16 mouse cellular contexts compared by ENCODE assay signal in the genomic region with DNA sequence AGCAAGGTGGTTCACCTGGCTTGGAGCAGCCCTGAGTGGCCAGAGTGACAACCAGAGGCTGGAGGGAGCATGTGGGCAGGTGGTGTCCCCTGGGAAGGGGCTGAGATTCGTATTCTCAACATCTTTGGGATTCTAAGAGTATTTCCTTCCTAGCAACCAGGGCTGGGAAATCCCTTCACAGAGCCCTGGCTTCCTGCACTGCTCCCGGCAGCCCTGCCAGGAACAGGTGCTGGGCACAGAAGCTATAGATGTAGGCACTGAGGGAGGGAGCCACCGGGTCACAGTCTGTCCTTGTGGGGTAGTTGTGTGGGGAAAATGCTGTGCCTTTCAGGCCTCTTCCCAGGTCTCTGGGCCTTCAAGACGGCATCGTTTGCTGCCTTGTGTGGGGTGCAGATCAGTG. TPM values are rescaled to one million over a fixed set of nuclear protein-coding genes. Genes with fewer than 3 reads are reported as not detected.
DNase-seq lines count a peak whose midpoint lies in the region; ATAC-seq lines count a peak whose summit lies in the region.
"Had no signal": no experiment of that assay in that cellular context is flagged by ENCODE, and none has a peak within 500 bp of the region (broad histone marks: within the 10 kb centered on the region; RNA-seq: fewer than 3 reads in every experiment).

No protein-coding gene starts in this region.

- H3K4me1 ChIP-seq in limb, embryonic 13.5 days, result peaks cover 67% of the 10 kb centered on the region
- H3K4me1 ChIP-seq in limb, embryonic 10.5 days, result peaks cover 70% of the 10 kb centered on the region
- peaks cover 68% of the 10 kb centered on the region for H3K4me1 ChIP-seq in hindbrain, embryonic 16.5 days (ENCODE audit: control insufficient read depth, insufficient read depth, low read depth, low read length)
- peaks cover 25% of the 10 kb centered on the region for H3K4me1 ChIP-seq in kidney, embryonic 16.5 days (ENCODE audit: insufficient read depth, low read length)

- no peak for DNase-seq in limb, embryonic 10.5 days (ENCODE audit: low spot score)
- DNase-seq in cerebellum, adult 11-12 months, result peak; percentile 83
- peak; percentile 78 for DNase-seq in cerebellum, adult 9-10 months
- DNase-seq in spleen, postnatal 14 days (ENCODE audit: low spot score in 2 of 2), result no peak
- DNase-seq: gastrocnemius, postnatal 25 days; kidney, adult 9 months; liver, embryonic 13.5 days; thymus, postnatal 25 days had no signal

- no peaks in the 10 kb centered on the region for H3K9me3 ChIP-seq in limb, embryonic 13.5 days
- H3K9me3 ChIP-seq in limb, embryonic 10.5 days (replicated peaks), result no peaks in the 10 kb centered on the region
- no peaks in the 10 kb centered on the region for H3K9me3 ChIP-seq in hindbrain, embryonic 16.5 days (ENCODE audit: control insufficient read depth, low read length)
- no peaks in the 10 kb centered on the region for H3K9me3 ChIP-seq in kidney, embryonic 16.5 days (ENCODE audit: low read length)
- H3K9me3 ChIP-seq: hindbrain, embryonic 15.5 days; liver, embryonic 13.5 days had no signal

- 74% methylated on average over 5 of the region's 5 CpGs for WGBS in limb, embryonic 13.5 days
- WGBS in limb, embryonic 10.5 days, result 77% methylated on average over 5 of the region's 5 CpGs
- 46% methylated on average over 5 of the region's 5 CpGs for WGBS in hindbrain, embryonic 16.5 days
- WGBS in kidney, embryonic 16.5 days, result 81% methylated on average over 5 of the region's 5 CpGs

- no peak overlapping the region for H3K4me2 ChIP-seq in limb, embryonic 13.5 days (replicated peaks)
- no peak overlapping the region for H3K4me2 ChIP-seq in hindbrain, embryonic 16.5 days (ENCODE audit: low read length)
- no peak overlapping the region for H3K4me2 ChIP-seq in kidney, embryonic 16.5 days (replicated peaks; ENCODE audit: low read depth, low read length)
- H3K4me2 ChIP-seq: hindbrain, embryonic 15.5 days; liver, embryonic 13.5 days had no signal

- H3K4me3 ChIP-seq in limb, embryonic 13.5 days, result no peak overlapping the region
- H3K4me3 ChIP-seq in limb, embryonic 10.5 days, result no peak overlapping the region
- no peak overlapping the region for H3K4me3 ChIP-seq in hindbrain, embryonic 16.5 days (ENCODE audit: low read length)
- no peak overlapping the region for H3K4me3 ChIP-seq in kidney, embryonic 16.5 days (ENCODE audit: low read length)
- H3K4me3 ChIP-seq: hindbrain, embryonic 15.5 days; liver, embryonic 13.5 days had no signal

- no peak overlapping the region for H3K27ac ChIP-seq in limb, embryonic 13.5 days
- no peak overlapping the region for H3K27ac ChIP-seq in limb, embryonic 10.5 days
- peak overlapping the region; percentile 1; the same call in 1 of the 2 replicates for H3K27ac ChIP-seq in hindbrain, embryonic 16.5 days (ENCODE audit: low read depth, low read length)
- H3K27ac ChIP-seq in kidney, embryonic 16.5 days (ENCODE audit: low read length), result no peak overlapping the region
- H3K27ac ChIP-seq: hindbrain, embryonic 15.5 days; liver, embryonic 13.5 days had no signal

- peaks cover 14% of the 10 kb centered on the region for H3K36me3 ChIP-seq in limb, embryonic 13.5 days
- peaks cover 36% of the 10 kb centered on the region for H3K36me3 ChIP-seq in limb, embryonic 10.5 days
- H3K36me3 ChIP-seq in hindbrain, embryonic 16.5 days (ENCODE audit: control insufficient read depth, insufficient read depth, low read length), result no peaks in the 10 kb centered on the region
- no peaks in the 10 kb centered on the region for H3K36me3 ChIP-seq in kidney, embryonic 16.5 days (ENCODE audit: insufficient read depth, low read length)
- H3K36me3 ChIP-seq: liver, embryonic 13.5 days had no signal

- ATAC-seq in limb, embryonic 13.5 days (ENCODE audit: low FRiP score, low read depth), result no peak
- no peak for ATAC-seq in hindbrain, embryonic 16.5 days
- no peak for ATAC-seq in kidney, embryonic 16.5 days (ENCODE audit: low FRiP score, low TSS enrichment)
- ATAC-seq: forebrain, embryonic 16.5 days; lung, postnatal 0 days had no signal

- 0 out of 2 replicates have a peak overlapping the region, but pooled peaks have one; percentile 25 for H3K9ac ChIP-seq in limb, embryonic 13.5 days
- no peak overlapping the region; the same call in 1 of the 2 replicates for H3K9ac ChIP-seq in hindbrain, embryonic 16.5 days (ENCODE audit: low read depth, low read length)
- H3K9ac ChIP-seq in kidney, embryonic 16.5 days (replicated peaks; ENCODE audit: low read length), result no peak overlapping the region
- H3K9ac ChIP-seq: hindbrain, embryonic 15.5 days; liver, embryonic 13.5 days had no signal

- no peaks in the 10 kb centered on the region for H3K27me3 ChIP-seq in limb, embryonic 13.5 days
- H3K27me3 ChIP-seq in limb, embryonic 10.5 days (ENCODE audit: low read depth, poor library complexity, severe bottlenecking), result no peaks in the 10 kb centered on the region
- no peaks in the 10 kb centered on the region for H3K27me3 ChIP-seq in hindbrain, embryonic 16.5 days (replicated peaks; ENCODE audit: control insufficient read depth, insufficient read depth, low read length)
- no peaks in the 10 kb centered on the region for H3K27me3 ChIP-seq in kidney, embryonic 16.5 days (ENCODE audit: insufficient read depth, low read length)
- H3K27me3 ChIP-seq: CH12.LX; hindbrain, embryonic 15.5 days; liver, embryonic 13.5 days had no signal

RNA-seq across cellular contexts. Expression of gene Ralgds, which starts 7.7 kb away (rescaled TPM):
- 45.1 and 53.8 TPM in 2 replicates for polyA plus RNA-seq in limb, embryonic 13.5 days (2015; fragmentation: Nextera tagmentation; extraction: Ambion mirVana)
- 46.7 and 58.9 TPM in 2 replicates for polyA plus RNA-seq in limb, embryonic 10.5 days (2016; fragmentation: Nextera tagmentation; extraction: Ambion mirVana)
- polyA plus RNA-seq in hindbrain, embryonic 16.5 days (2015; fragmentation: Nextera tagmentation; extraction: Ambion mirVana), result 75.0 and 84.9 TPM in 2 replicates
- 24.7 and 28.7 TPM in 2 replicates for polyA plus RNA-seq in kidney, embryonic 16.5 days (2015; fragmentation: Nextera tagmentation; extraction: Ambion mirVana)

RNA-seq across cellular contexts. Expression of gene Gm10134, which starts 14.7 kb away (rescaled TPM):
- polyA plus RNA-seq in limb, embryonic 13.5 days (2015; fragmentation: Nextera tagmentation; extraction: Ambion mirVana), result 1.4 and 2.5 TPM in 2 replicates
- polyA plus RNA-seq in limb, embryonic 10.5 days (2016; fragmentation: Nextera tagmentation; extraction: Ambion mirVana), result not detected in 2 replicates
- polyA plus RNA-seq in hindbrain, embryonic 16.5 days (2015; fragmentation: Nextera tagmentation; extraction: Ambion mirVana), result 2.5 and 2.6 TPM in 2 replicates
- 8.3 and 9.8 TPM in 2 replicates for polyA plus RNA-seq in kidney, embryonic 16.5 days (2015; fragmentation: Nextera tagmentation; extraction: Ambion mirVana)

RNA-seq across cellular contexts. Expression of gene Gbgt1, which starts 23.9 kb away (rescaled TPM):
- 0.94 and 0.95 TPM in 2 replicates for polyA plus RNA-seq in limb, embryonic 13.5 days (2015; fragmentation: Nextera tagmentation; extraction: Ambion mirVana)
- polyA plus RNA-seq in limb, embryonic 10.5 days (2016; fragmentation: Nextera tagmentation; extraction: Ambion mirVana), result not detected in 2 replicates
- 1.7 and 2.0 TPM in 2 replicates for polyA plus RNA-seq in hindbrain, embryonic 16.5 days (2015; fragmentation: Nextera tagmentation; extraction: Ambion mirVana)
- polyA plus RNA-seq in kidney, embryonic 16.5 days (2015; fragmentation: Nextera tagmentation; extraction: Ambion mirVana), result 5.5 and 6.3 TPM in 2 replicates
- polyA plus RNA-seq: heart, embryonic 14.5 days had no signal

RNA-seq across cellular contexts. Expression of gene Cel, which starts 42.6 kb away (rescaled TPM):
- 0.11 TPM in 1 of 2 replicates, not detected in the other for polyA plus RNA-seq in limb, embryonic 13.5 days (2015; fragmentation: Nextera tagmentation; extraction: Ambion mirVana)
- polyA plus RNA-seq in limb, embryonic 10.5 days (2016; fragmentation: Nextera tagmentation; extraction: Ambion mirVana), result not detected in 2 replicates
- polyA plus RNA-seq in hindbrain, embryonic 16.5 days (2015; fragmentation: Nextera tagmentation; extraction: Ambion mirVana), result not detected in 2 replicates
- polyA plus RNA-seq in kidney, embryonic 16.5 days (2015; fragmentation: Nextera tagmentation; extraction: Ambion mirVana), result not detected in 2 replicates
- polyA plus RNA-seq: forebrain, embryonic 16.5 days; heart, embryonic 14.5 days; lung, postnatal 0 days had no signal

RNA-seq across cellular contexts. Expression of gene Mrps2, which starts 52.7 kb away (rescaled TPM):
- polyA plus RNA-seq in limb, embryonic 13.5 days (2015; fragmentation: Nextera tagmentation; extraction: Ambion mirVana), result 59.4 and 60.0 TPM in 2 replicates
- polyA plus RNA-seq in limb, embryonic 10.5 days (2016; fragmentation: Nextera tagmentation; extraction: Ambion mirVana), result 70.3 and 75.9 TPM in 2 replicates
- polyA plus RNA-seq in hindbrain, embryonic 16.5 days (2015; fragmentation: Nextera tagmentation; extraction: Ambion mirVana), result 48.2 and 51.4 TPM in 2 replicates
- polyA plus RNA-seq in kidney, embryonic 16.5 days (2015; fragmentation: Nextera tagmentation; extraction: Ambion mirVana), result 70.8 and 74.2 TPM in 2 replicates

Comparison
In these comparisons a context has a peak if more than half of its experiments do, and no peak if none do; other contexts are left out.
1. DNase-seq: peak in cerebellum, adult 11-12 months (single experiment) and cerebellum, adult 9-10 months (single experiment); none in limb, embryonic 10.5 days (single experiment) and spleen, postnatal 14 days (0 of 2).